Mouse (Mus musculus) neural tube, embryonic 10.5 days (tissue): ENCODE results near the gene Nptn.

ENCODE experiments used
- DNase-seq: peaks from one replicate; pipeline ENCODE4 v3.0.0-alpha.2; 2017; ENCODE audit warnings: low spot score; ENCODE audit errors: extremely low spot score

Gene Nptn

GRCm38 (mm10) chr9:58690701-58691100 is 108.7 kb downstream of the Nptn start:
- DNase-seq: no peak

GRCm38 (mm10) chr9:58691471-58691870 is 109.4 kb downstream of the Nptn start:
- no peak for DNase-seq

- no peak for DNase-seq
Measured at GRCm38 (mm10) chr9:58698486-58698885, 116.4 kb downstream of the Nptn start.

- DNase-seq: no peak
Measured at GRCm38 (mm10) chr9:58701751-58702150, 119.7 kb downstream of the Nptn start.

GRCm38 (mm10) chr9:58703766-58704165 is 121.7 kb downstream of the Nptn start:
- no peak for DNase-seq

- no peak for DNase-seq
Measured at GRCm38 (mm10) chr9:58706024-58706423, 124.0 kb downstream of the Nptn start.
